Mouse (Mus musculus) cerebellum, adult 2 months (tissue): Measurements from ENCODE around the gene Psme2.

Experiments used
- CTCF ChIP-seq: fragments of 200-500 bp; IDR thresholded peaks from 2 replicates; pipeline ENCODE4 v1.5.1; 2011; ENCODE audit warnings: low read depth, mild to moderate bottlenecking, control low read depth, low read length, moderate library complexity, borderline replicate concordance; ENCODE audit not compliant: insufficient read depth
- POLR2A ChIP-seq: fragments of 200-500 bp; IDR thresholded peaks from 2 replicates; pipeline ENCODE4 v1.6.1; 2011; ENCODE audit warnings: low read length, control low read depth, borderline replicate concordance; ENCODE audit not compliant: insufficient read depth

GRCm38 (mm10) chr14:55557003-55557402 lies 33.9 kb downstream of the Psme2 start:
- peak; percentile 87 for TF ChIP-seq CTCF
- TF ChIP-seq POLR2A: no peak
